Mouse (Mus musculus) midbrain, embryonic 10.5 days (tissue): ENCODE data around the gene Cyp4x1. TPM values are rescaled to one million over a fixed set of nuclear protein-coding genes. Genes with fewer than 3 reads are reported as not detected.
"Not testable (repeated sequence)": the region's sequence is repeated elsewhere in the genome, so short reads cannot be mapped to it uniquely, and the experiment has no call there.

Source experiments
- DNase-seq: peaks from one replicate; pipeline ENCODE4 v3.0.0-alpha.2; 2017; ENCODE audit warnings: low spot score
- H3K27ac ChIP-seq: fragments of 300-500 bp; sonication (generic); replicated peaks from 2 replicates; pipeline ENCODE4 v1.5.1; 2016; ENCODE audit warnings: mild to moderate bottlenecking
- H3K27me3 ChIP-seq: fragments of 300-500 bp; sonication (generic); 2 replicates; pipeline ENCODE4 v1.6.1; 2016; ENCODE audit warnings: low read depth, mild to moderate bottlenecking; ENCODE audit not compliant: poor library complexity, severe bottlenecking
- H3K36me3 ChIP-seq: fragments of 300-500 bp; sonication (generic); 2 replicates; pipeline ENCODE4 v1.6.1; 2016; ENCODE audit warnings: mild to moderate bottlenecking, moderate library complexity
- H3K4me1 ChIP-seq: fragments of 300-500 bp; sonication (generic); 2 replicates; pipeline ENCODE4 v1.6.1; 2016
- H3K4me3 ChIP-seq: fragments of 300-500 bp; sonication (generic); 2 replicates; pipeline ENCODE4 v1.5.1; 2016; ENCODE audit warnings: mild to moderate bottlenecking, moderate library complexity
- H3K9me3 ChIP-seq: fragments of 300-500 bp; sonication (generic); replicated peaks from 2 replicates; pipeline ENCODE4 v1.6.1; 2016; ENCODE audit warnings: mild to moderate bottlenecking
- WGBS: fragments of 180-500 bp; shearing (Covaris S2); methylation state at CpG from one replicate; pipeline ENCODE4 v1.1.7; 2016; 5-methylcytosine and 5-hydroxymethylcytosine counted together
- polyA plus RNA-seq: library from polyadenylated mRNA; unstranded; fragments of >200 nt; fragmentation: Nextera tagmentation; extraction: Ambion mirVana; gene quantifications from 2 replicates; pipeline ENCODE4 v1.2.1, GENCODE M21; 2016

The Cyp4x1 gene
- polyA plus RNA-seq = 0.51 and 0.71 TPM in 2 replicates

DNA sequence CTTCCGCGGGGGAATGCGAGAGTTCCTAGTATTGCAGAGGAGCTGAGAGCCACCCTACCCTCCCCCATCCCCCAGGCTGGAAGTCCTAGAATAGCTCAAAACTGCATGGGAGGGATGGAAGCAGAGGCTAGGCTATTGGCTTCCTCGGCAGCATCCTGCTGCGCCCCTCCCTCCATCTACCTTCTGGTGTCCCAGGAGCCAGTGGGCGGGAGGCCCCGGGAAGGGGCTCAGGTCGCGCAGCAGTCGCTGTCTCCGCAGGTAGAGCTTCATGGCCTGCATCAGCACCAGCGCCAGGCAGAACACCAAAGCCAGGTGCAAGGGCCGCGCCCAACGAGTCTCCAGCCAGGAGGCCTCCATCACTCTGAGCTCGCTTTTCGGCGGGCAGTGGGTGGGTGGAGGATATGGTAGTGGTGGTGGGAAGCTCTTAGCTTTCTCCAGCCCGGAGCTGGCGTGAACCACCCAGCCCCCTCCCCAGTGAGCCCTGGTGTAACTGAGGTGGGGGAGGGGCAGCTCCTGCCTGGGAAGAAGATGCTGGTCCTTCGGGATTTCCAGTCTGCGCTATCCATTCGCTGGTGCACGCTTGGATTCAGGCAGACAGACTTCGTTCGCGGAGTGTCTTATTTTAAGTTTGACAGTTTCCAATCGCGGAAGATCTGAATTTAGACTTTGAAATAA lies at the start of gene Cyp4x1:
Cyp4x1 (minus strand) TSS at position 661 of the 675 bp plus-strand sequence.
- H3K9me3 ChIP-seq = no peaks in the 10 kb centered on the region
- H3K4me3 ChIP-seq = peak within 1 kb of the TSS; percentile 62
- H3K27me3 ChIP-seq = peaks cover 33% of the 10 kb centered on the region
- peak within 1 kb of the TSS; percentile 63 for H3K27ac ChIP-seq
- peaks cover 8% of the 10 kb centered on the region for H3K4me1 ChIP-seq
- peak; percentile 41 for DNase-seq
- WGBS = under 1% methylated on average over 29 of the region's 29 CpGs
- no peaks in the 10 kb centered on the region for H3K36me3 ChIP-seq

DNA sequence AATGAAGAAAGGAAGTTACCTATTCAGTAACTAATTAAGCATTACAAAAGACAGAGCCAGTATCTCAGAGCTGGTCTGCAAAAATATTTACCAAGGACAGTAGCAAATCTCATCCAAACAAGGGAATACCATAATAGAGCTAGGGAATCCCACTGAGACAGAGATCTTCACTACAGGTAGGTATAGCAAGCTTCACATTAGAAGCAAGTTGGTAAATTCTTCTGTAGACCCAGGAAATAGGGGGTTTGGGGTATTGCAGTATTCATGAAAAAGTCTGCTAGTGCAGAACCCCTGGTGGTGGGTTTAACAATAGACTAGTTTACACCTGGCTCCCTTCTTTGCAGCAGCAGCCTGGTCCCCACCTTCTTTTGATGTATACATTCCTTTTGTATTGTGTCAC lies 42.1 kb upstream of the Cyp4x1 start:
- DNase-seq, H3K36me3 ChIP-seq, H3K27ac ChIP-seq, H3K27me3 ChIP-seq, H3K9me3 ChIP-seq, H3K4me3 ChIP-seq, H3K4me1 ChIP-seq: not testable (repeated sequence)

DNA sequence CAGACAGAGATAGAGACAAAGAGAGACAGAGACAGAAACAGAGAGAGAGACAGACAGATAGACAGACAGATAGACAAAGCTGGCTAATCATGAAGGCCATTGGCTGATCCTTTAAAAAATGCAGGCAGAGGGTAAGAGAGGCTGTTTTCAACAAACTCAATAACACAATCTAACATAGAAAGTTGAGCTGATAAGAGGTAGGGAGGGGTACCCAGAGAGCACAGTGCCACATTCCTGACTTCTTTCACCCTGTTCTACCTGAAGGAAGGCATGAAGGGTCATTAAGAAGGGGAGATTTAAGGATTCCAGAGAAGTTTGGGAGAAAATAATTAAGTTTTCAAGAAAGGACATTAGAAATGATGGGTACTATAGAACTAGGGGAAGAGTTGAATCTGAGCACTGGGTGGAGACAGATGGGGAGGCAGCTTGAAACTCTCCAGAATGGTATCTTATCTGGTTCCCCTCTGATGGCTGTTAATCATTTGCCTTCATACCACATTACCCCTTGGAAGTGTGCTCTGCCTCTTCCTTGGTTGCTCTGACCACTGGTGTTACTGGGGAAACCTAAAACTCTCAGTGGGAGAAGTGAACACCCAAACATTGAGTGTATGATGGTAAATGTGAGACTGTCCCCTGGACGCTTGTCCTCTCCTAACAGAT lies 40.7 kb upstream of the Cyp4x1 start:
- Histone ChIP-seq H3K4me1 (no peaks in the 10 kb centered on the region), H3K9me3 (no peaks in the 10 kb centered on the region), H3K36me3 (no peaks in the 10 kb centered on the region), H3K4me3 (no peak overlapping the region), H3K27ac (no peak overlapping the region), H3K27me3 (no peaks in the 10 kb centered on the region)
- DNase-seq = no peak
- 66% methylated on average over 1 of the region's 1 CpGs for WGBS

DNA sequence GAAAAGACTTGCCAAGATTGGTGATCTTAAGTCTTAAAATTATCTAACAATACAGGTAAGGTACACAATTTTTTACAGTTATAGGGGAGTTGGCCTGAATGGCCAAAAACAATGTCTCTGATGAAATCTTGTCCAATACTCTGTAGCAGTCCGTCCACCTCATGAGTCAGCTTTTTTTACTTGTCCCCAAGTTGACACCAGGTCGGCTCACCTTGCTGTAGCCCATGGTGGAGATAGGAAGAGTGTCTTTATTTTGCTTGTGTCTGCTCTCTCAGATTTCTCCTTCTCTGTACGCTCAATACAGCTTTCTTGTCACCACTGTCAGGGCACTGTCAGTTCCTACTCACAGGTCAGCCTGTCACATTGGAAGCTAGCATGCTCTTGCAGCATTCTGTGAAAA lies 24.9 kb upstream of the Cyp4x1 start:
- H3K4me1 ChIP-seq, H3K4me3 ChIP-seq, H3K27ac ChIP-seq, H3K27me3 ChIP-seq, H3K36me3 ChIP-seq, DNase-seq, H3K9me3 ChIP-seq: not testable (repeated sequence)
- WGBS = 85% methylated on average over 3 of the region's 3 CpGs

DNA sequence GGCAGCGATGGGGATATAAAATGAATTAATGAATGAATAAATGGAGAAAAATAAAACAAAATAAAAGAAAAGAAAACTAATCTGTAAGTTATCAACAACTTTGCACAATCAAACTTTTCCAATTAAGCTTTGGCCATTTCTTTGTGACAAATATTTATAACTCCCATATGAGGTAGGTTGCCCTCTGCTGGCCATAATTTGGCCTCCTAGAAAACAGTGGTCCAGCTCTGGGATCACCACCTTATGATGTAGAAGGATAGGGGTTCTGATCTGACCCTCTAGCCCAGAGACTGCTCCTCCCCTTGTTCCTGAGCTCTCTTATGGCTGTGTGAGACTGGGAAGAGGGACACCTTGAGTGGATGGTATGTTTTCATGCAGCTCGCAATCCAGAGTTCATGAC lies 20.6 kb upstream of the Cyp4x1 start:
- Histone ChIP-seq H3K4me1 (no peaks in the 10 kb centered on the region), H3K36me3 (no peaks in the 10 kb centered on the region), H3K27me3 (no peaks in the 10 kb centered on the region), H3K4me3 (no peak overlapping the region), H3K27ac (no peak overlapping the region), H3K9me3 (no peaks in the 10 kb centered on the region)
- no peak for DNase-seq
- WGBS = 95% methylated on average over 2 of the region's 2 CpGs

DNA sequence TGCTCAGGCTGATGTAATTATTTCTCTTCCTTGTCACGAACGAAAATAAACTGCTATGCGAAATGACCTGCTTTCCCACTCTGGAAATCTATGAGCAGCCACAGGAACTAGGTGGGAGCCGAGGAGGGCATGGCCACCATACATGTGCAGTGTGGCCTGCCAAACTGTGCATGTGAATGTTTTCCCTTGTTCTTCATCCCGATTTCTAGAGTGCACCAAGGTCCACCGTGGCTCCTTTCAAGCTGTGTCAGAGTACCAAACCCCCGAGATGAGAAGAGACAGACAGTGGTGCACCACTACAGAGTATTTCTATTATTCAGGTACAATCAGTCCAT lies 182 bp upstream of the Cyp4x1 start:
- DNase-seq = no peak
- WGBS = 16% methylated on average over 7 of the region's 7 CpGs
- no peaks in the 10 kb centered on the region for H3K9me3 ChIP-seq
- H3K4me1 ChIP-seq = peaks cover 8% of the 10 kb centered on the region
- H3K4me3 ChIP-seq = peak overlapping the region; percentile 62
- no peak overlapping the region for H3K27ac ChIP-seq
- peaks cover 33% of the 10 kb centered on the region for H3K27me3 ChIP-seq
- H3K36me3 ChIP-seq = no peaks in the 10 kb centered on the region

DNA sequence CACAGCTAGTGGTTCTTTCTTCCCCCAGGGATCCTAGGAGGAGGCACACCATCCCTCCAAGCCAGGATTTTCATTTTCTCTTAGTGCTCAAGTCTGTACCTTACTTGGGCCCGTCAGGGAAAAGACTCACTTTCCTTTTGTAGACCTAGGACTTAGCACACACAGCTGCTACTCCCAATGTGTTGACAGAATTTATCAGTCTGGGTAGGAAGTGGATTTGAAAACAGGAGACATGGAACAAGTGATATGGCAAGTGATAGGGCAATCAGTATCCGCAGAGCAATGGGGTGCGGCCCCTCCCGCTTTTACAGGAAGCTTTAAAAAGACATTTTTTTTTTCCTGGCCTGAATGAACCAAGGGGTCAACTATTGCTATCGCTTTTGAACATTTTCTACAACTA lies 996 bp downstream of the Cyp4x1 start:
- H3K4me1 ChIP-seq = peaks cover 8% of the 10 kb centered on the region
- 8% methylated on average over 5 of the region's 5 CpGs for WGBS
- no peak for DNase-seq
- H3K4me3 ChIP-seq = peak overlapping the region; percentile 62
- H3K27me3 ChIP-seq = peaks cover 30% of the 10 kb centered on the region
- no peaks in the 10 kb centered on the region for H3K9me3 ChIP-seq
- H3K27ac ChIP-seq = no peak overlapping the region
- H3K36me3 ChIP-seq = no peaks in the 10 kb centered on the region

DNA sequence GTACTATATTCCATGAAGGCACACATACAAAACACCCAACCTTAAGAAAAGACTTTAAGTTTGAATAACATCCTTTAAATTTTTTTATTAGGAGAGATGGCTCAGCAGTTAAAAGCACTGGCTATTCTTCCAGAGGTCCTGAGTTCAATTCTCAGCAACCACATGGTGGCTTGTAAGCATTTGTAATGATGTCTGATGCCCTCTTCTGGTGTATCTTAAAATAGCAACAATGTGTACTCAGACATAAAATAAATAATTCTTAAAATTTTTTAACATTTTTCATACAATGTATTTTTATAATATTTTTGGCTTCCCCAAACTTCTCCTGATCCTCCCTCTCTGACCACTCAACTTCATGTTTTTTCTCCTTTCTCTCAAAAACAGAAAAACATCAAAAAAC lies 9.4 kb downstream of the Cyp4x1 start:
- H3K9me3 ChIP-seq = no peaks in the 10 kb centered on the region
- no peak for DNase-seq
- H3K36me3 ChIP-seq = no peaks in the 10 kb centered on the region
- no peak overlapping the region for H3K4me3 ChIP-seq
- peaks cover 3% of the 10 kb centered on the region; the same call in 1 of the 2 replicates for H3K4me1 ChIP-seq
- no peaks in the 10 kb centered on the region for H3K27me3 ChIP-seq
- no peak overlapping the region for H3K27ac ChIP-seq

DNA sequence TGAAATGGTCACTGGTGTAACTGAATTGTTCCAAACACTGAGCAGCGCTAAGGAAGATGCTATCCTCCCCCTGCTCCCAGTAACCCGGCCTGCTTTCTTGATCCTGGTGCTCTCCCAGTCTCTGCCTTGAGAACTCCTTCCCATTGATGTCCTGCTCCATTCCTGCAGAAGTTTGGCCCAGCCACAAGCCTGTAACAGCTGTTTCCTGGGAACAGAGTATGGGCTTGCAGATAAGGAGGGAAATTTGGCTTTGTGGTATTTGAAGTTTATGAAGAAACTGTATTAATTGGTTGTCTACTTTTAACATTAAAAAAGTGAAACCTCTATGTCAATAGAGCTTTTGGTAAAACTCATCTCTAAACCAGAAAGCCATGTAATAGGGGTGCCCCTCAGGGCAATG lies 10.6 kb downstream of the Cyp4x1 start:
- H3K4me3 ChIP-seq = no peak overlapping the region
- H3K27me3 ChIP-seq = no peaks in the 10 kb centered on the region
- no peaks in the 10 kb centered on the region for H3K9me3 ChIP-seq
- no peaks in the 10 kb centered on the region for H3K36me3 ChIP-seq
- no peak for DNase-seq
- WGBS = 66% methylated on average over 2 of the region's 2 CpGs
- H3K4me1 ChIP-seq = peaks cover 3% of the 10 kb centered on the region; the same call in 1 of the 2 replicates
- no peak overlapping the region for H3K27ac ChIP-seq

DNA sequence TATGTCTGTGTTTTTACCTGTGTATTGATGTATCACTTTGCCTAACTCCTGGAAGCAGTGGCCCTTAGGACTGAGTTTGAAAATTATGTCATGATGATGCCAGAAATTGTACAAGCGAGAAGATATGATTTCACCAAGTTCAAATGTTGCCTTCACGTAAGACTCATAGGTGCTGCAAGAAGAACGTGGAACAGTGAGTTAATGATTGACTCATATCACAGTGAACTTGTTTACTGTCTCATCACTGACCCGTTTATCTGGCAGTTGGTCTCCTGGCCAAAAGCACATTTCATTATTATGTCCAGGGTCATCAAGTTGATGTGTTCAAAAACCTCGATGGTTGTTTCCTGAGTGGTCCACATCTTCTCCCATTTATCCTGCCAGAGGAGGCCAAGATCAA lies 12.5 kb downstream of the Cyp4x1 start:
- 90% methylated on average over 5 of the region's 5 CpGs for WGBS
- DNase-seq = no peak
- H3K9me3 ChIP-seq = no peaks in the 10 kb centered on the region

DNA sequence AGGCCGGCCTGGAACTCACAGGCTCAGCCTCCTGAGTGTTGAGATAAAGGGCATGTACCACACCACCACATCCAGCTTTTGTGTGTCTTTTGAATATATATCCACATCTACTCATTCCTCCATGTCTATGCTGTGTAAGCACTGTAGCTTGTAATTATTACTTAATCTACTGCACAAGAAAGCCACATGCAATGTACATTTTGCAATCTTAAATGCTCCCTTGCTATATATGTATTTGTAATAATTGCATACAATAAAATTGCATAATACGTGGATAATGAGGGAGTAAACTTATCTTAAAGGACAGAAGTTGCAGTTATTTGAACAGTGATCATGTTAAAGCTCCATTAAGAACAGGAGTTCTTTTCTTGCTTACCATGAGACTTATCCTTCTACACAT lies 12.9 kb downstream of the Cyp4x1 start:
- no peak for DNase-seq
- Histone ChIP-seq H3K27ac (no peak overlapping the region), H3K9me3 (no peaks in the 10 kb centered on the region), H3K36me3 (no peaks in the 10 kb centered on the region), H3K4me3 (no peak overlapping the region), H3K4me1 (no peaks in the 10 kb centered on the region), H3K27me3 (no peaks in the 10 kb centered on the region)
- WGBS = 74% methylated on average over 2 of the region's 2 CpGs

More for the DNA sequence above, 12.5 kb downstream of the Cyp4x1 start:
- no peaks in the 10 kb centered on the region for H3K4me1 ChIP-seq
- no peak overlapping the region for H3K27ac ChIP-seq
- H3K4me3 ChIP-seq = no peak overlapping the region
- no peaks in the 10 kb centered on the region for H3K27me3 ChIP-seq
- no peaks in the 10 kb centered on the region for H3K36me3 ChIP-seq

DNA sequence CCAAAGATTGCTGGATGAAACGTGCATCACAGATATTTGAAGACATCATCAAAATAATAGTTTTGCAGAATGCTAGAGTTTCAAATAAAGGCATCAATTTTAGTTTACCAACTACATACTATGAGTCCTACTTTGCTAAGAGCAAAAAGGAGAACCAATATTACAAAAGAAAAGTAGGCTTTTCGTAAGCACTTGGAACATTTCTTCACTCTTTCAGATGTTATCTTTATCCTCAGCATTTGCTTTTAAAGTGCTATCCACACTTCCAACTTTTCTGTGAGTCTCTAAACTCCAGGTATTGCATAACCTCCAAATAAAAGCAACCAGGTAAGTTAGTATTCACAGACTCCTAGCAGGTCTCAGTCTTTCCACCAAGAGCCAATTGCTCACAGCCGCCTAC lies 14.4 kb downstream of the Cyp4x1 start:
- Histone ChIP-seq H3K27ac (no peak overlapping the region), H3K27me3 (no peaks in the 10 kb centered on the region), H3K4me3 (no peak overlapping the region), H3K4me1 (no peaks in the 10 kb centered on the region), H3K36me3 (no peaks in the 10 kb centered on the region), H3K9me3 (0 out of 2 replicates have a peak, but pooled peaks cover 2% of the 10 kb centered on the region)
- DNase-seq = no peak
- 89% methylated on average over 3 of the region's 3 CpGs for WGBS

DNA sequence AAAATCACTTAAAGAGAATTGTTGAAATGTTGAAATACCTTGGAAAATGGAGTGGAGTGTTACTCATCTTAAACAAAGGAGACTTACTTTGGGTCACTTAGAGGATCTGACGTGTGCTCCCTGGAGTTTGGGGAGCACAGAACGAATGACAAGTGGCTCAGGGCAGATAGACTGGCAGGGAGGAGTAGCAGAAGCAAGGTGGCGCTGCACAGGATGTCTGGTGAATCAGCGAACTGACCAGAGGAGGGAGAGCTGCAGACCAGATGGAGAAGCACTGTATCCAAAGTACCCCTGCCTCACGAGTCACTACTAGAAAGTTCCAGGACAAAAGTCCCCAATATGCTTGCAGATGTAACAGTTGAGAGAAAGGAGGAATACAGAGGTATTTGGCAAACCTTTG lies 20.8 kb downstream of the Cyp4x1 start:
- no peak overlapping the region for H3K27ac ChIP-seq
- H3K9me3 ChIP-seq = 0 out of 2 replicates have a peak, but pooled peaks cover 2% of the 10 kb centered on the region
- no peak overlapping the region for H3K4me3 ChIP-seq
- H3K4me1 ChIP-seq = no peaks in the 10 kb centered on the region
- no peaks in the 10 kb centered on the region for H3K36me3 ChIP-seq
- WGBS = 22% methylated on average over 5 of the region's 5 CpGs
- no peak for DNase-seq
- no peaks in the 10 kb centered on the region for H3K27me3 ChIP-seq
